Mouse (Mus musculus) cerebellum, postnatal 14 days (tissue): ENCODE data around the gene Nkx2-3.

Experiments used
- DNase-seq, 2 experiments: peaks; one replicate each; pipeline ENCODE4 v3.0.0; 2021; ENCODE audit warnings: mixed read lengths in 2 of 2

Nkx2-3 gene

DNA sequence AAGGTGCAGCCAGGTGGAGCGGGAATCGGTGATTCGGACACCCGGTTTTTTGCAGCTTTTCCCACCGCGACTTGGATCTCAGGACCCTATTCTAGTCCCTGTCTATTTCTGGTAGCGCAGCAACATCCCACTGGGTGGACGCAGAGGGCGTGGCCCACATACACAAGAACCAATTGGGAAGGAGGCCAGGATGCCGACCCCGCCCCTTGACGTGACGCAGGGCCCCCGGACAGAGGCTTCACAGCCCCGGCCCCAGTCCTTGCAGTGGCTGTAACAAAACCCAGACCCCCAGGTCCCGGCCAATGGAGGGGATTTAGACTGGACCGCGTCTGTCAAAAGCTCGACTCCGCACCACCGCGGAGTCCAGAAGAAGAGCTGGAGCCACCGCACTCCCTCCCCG, at the start of gene Nkx2-3:
Gene Nkx2-3, plus strand, starts transcription at position 275 of the 400 bp plus-strand sequence.
- DNase-seq = peak in 1 of 2 experiments; percentile 23

DNA sequence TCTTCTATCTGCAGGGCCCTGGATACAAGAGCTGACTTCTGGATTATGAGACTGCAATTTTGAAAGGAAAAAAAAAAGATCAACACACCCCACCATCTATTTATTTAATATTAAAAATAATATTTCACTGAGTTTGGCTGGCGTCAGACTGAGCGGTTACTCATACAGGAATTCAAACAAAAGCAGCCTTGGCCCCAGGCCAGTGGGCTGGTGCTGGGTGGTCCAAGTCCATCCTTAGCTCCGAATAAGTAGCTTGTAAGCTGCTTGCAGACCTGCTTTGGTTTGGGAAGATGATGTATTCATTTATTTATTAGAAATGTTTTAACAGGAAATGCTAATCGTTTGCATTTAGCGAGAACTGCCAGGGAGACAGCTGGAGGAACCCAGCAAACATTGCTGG, 49.0 kb upstream of the Nkx2-3 start:
- DNase-seq = peak in 1 of 2 experiments; percentile 16

DNA sequence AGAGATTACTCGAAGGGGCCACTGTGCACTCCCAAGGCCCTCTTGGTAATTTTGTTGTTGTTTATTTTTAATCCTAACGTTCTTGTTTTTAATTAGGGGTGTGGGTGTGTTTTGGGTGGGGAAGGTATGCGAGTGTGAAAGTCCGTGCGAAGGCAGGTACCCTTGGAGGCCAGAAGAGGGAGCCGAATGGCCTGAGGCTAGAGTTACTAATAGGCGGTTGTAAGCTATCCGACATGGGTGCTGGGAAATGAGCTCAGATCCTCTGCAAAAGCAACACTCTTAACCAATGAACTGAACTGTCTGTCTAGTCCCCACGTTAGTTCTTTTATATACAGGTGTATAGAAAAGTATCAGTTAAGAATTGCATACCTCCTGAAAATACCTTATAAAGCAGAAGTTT, 43.8 kb upstream of the Nkx2-3 start:
- no peak for DNase-seq

DNA sequence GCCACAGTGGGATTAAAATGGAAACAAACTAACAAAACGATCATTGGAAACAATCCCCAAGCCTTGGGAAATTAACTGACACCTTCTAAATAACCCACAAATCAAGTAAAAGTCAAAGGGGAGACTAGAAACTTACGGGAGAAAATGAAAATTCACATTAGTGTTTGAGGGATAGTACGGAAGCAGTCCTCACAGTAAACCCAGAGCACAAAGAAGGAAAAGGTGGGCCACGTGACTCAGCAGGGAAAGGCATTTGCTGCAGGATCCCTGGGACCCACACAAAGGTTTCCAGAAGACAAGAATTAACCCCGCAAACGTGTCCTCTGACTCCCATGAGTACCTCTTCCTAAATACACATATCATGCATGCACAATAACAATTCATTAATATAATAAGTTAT, 43.0 kb upstream of the Nkx2-3 start:
- DNase-seq = no peak

- peak; percentile 81 to 83 for DNase-seq
Measured at GRCm38 (mm10) chr19:43570831-43571790, 41.0 kb upstream of the Nkx2-3 start.

GRCm38 (mm10) chr19:43579081-43579796, 32.9 kb upstream of the Nkx2-3 start:
- no peak for DNase-seq

GRCm38 (mm10) chr19:43581185-43581584, 30.9 kb upstream of the Nkx2-3 start:
- no peak for DNase-seq

DNA sequence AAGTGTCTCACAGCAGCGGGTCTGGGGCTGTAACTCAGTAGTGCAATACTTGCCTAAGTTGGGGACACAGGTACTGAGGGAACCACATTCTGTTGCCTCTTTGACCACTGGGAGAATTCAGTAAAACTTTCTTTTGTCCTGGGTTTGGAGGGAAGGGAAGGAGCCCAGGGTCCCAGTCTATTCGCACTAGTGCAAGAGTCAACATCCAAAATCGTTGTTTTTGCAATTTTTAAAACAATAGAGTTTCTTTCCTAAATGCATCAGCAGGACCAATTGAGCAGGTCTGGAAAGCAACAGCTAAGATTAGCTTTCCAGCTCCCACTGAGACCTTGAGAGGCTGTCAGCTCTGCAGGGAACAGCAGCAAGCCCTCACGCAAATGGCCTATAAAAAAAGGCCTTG, 28.9 kb upstream of the Nkx2-3 start:
- DNase-seq = no peak

- DNase-seq = no peak
Measured at GRCm38 (mm10) chr19:43583595-43583994, 28.5 kb upstream of the Nkx2-3 start.

- no peak for DNase-seq
Measured at GRCm38 (mm10) chr19:43584788-43585187, 27.3 kb upstream of the Nkx2-3 start.

DNA sequence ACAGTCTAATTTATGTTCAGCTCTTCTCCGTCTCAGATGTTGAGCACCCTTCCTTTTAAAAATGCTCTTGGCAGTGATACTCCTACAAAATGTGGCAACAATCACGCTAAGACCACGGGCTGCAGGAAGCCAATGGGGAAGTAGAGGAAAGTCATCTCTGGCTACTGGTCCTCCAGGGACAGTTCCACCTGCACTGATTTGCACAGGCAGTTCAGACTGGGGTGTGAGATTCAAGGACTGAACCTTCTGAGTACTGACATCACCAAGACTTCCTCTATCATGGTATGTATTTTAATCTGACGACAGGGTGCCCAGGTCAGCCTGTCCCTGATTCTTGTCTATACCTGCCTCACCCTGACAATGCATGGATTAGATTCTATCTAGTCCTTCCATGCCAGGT, 20.1 kb upstream of the Nkx2-3 start:
- no peak for DNase-seq

DNA sequence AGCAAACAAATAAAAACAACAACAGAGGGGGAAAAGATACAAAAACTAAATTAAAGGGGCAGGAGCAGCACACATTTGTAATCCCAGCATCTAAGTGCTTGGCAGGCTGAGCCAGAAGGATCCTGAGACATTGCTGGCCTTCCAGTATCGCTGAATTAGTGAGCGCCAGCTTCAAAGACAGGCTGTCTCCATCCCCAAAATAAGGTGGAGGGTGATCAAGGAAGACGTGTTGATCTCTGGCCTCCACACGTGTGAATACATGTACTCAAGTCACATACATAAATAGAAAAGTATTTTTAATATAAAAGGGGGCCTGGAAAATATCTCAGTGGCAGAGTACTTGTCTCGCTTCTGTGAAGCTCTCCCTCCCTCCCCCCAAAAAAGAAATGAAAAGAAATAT, 15.1 kb upstream of the Nkx2-3 start:
- DNase-seq = no peak

DNA sequence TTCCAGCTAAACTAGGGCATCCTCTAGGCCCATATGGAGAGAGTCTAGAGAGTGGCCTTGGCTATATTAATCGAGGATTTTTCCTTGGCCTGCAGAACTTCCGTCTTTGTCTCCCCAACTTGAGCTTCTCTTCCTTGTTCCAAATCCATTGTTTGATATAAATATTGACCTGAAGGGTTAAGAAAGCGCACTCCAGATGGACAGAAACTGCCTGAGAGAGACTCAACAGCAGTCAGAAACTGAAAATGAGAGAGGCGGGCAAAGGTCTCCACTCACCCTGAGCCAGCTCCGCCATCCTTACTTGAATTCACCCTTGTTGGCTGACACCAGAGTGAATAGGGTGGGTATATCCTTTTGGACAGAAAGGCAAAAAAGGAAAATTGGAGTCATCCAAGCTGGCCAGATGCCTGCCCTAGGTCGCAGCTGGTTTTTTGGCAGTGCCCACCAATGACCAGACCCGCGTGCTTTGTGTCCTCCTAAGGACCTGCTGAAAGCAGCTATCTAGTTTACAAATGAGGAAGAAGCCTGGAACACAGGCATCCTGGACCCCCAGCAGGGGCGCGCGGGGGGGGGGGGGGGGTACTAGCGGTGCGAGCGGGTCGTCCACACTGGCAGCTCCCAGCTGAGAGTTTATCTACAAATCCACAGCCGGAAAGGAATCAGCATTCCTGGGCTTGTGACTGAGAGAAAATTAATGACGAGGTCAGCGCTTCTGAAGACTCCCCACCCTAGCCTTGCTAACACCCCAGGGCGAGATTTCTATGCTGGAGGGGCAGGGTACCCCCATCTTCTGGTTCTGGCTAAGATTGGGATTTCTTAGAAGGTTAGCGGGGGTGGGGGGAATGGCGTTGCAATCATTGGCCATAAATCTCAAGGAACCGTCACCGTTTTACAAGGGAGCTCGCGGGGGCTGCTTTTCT, 13.1 kb upstream of the Nkx2-3 start:
- peak in 1 of 2 experiments; percentile 20 for DNase-seq

DNA sequence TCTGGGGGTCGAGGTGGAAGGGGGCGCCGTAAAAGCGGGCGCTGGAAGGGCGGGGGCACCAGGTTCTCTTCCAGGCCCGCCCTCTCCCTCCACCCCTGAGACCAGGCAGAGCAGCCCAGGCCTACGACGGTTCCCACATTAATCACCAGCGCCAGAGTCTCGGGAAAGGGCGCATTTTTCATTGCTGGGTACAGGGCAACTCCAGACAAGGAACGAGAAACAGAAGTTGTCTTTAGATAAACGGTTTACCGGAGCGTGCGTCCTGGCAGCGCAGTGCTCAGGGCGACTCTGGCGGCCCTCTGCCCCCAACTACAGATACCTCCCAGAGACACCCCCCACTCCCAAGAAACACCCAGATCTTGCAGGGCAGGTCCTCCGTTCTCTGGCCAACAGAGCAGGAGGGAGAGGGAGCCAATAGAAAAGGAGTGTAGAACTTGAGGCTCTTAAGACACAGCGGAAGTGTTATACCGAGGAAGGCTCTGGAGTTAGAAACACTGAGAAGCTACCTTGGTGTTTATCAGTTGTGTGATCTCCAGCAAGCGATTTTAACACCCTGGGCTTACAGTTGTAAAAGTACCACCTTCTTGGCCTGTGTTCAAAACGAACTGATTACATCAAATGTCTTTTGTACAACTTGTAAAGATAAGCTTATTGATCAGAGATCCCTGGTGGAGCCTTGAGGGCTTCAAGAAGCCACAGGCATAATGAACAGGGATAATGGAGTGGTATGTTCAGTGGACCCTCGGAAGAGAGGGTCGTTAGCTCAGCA, 12.2 kb upstream of the Nkx2-3 start:
- no peak for DNase-seq

DNA sequence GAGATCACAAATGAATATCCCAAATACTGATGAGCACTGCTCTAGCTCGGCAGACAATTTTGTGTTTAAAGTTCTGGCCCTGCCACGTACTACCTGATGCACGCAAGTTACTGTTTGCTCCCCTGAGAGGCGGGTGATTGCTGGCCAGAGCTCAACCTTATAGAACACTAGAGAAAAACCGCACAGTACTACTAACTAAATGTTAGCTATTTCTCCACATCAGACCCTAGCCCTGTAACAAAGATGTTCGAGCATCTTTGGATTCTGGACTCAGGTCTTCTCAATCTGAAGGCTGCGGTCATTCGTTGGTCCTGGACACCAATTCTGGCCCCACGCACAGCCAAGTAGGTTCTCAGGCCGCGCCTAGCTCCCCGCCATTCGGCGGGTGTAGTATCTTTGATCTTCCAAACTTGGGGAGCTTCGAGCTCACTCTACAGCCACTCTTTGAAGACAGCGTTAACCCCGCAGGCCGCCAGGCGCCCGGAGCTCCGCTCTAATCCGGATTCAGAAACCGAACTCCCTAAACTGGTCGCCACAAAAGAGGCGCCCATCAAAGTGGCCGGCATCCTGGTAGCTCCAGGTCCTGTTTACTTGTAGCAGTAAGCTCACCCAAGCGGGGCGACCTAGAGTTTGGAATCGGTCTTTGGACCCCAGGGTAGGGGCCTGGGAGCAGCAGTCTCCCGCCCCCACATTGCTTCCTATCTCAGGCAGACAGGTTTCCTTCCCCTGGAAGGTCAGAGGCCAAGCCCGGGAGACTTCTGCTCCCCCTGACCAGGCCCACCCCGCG, 11.4 kb upstream of the Nkx2-3 start:
- peak in 1 of 2 experiments; percentile 11 for DNase-seq

DNA sequence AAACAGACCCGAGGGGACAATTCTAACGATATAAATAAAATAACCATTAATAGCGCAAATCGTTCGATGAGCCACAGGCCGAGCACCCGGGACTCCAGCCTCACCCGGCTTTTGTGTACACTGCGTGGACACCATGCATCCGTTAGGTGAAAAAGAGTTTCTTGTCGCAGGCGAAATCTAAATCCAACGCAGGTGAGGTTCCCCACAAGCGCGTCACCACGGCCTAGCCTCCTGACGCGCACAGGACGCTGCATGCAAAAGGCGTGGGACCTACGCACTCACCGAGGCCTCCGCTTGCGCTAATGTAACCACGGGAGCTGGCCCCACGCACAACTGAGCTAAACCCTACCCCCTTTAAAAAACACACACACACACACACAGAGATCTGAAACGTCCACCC, 10.7 kb upstream of the Nkx2-3 start:
- DNase-seq = peak in 1 of 2 experiments; percentile 18

- DNase-seq = no peak
Measured at GRCm38 (mm10) chr19:43601996-43602590, 10.0 kb upstream of the Nkx2-3 start.

- no peak for DNase-seq
Measured at GRCm38 (mm10) chr19:43603521-43603920, 8.6 kb upstream of the Nkx2-3 start.

DNA sequence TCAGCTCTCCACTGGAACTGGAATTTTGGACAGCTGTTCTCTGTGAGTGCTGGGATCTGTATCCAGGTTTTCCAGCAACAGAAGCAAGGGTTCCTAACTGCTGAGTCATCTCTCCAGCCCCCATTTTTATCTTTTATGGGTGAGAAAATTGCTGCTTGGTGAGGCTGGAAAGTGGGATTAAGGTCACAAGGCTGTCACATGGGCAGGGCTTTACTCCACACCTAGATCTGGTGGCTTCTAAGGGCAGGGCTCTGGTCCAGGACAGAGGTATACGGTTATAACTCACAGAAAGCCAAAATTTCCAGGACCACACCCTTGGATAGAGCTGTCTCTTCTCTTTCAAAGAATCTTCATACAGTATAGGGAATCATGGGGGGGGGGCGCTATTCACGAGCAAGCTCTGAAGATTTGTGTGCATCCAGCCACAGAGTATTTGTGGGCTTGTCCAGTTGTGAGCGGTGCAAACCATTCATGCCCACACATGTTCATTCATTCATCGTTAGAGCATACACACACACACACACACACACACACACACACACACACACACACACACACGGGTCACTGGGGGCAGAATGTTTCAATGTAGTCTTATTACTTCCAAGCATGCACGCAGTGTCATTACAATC, 7.5 kb upstream of the Nkx2-3 start:
- DNase-seq = no peak
